Mouse (Mus musculus): Measurements from ENCODE around the gene Tulp2.

Tulp2 gene

GRCm38 (mm10) chr7:45553519-45553918, 71.8 kb downstream of the Tulp2 start:
- no peak for DNase-seq (ENCODE audit: low spot score in 2 of 2)

GRCm38 (mm10) chr7:45553990-45554389, 72.3 kb downstream of the Tulp2 start:
- DNase-seq (ENCODE audit: low spot score in 2 of 2), result no peak

- no peak for DNase-seq (ENCODE audit: low spot score in 2 of 2)
Observed at GRCm38 (mm10) chr7:45554744-45555143, 73.1 kb downstream of the Tulp2 start, which contains the start of gene Hsd17b14. Gene Hsd17b14 (plus strand): TSS chr7:45554893.

- DNase-seq (ENCODE audit: low spot score in 2 of 2), result peak; percentile 71 to 77
Observed at GRCm38 (mm10) chr7:45555787-45556186, 74.1 kb downstream of the Tulp2 start.

GRCm38 (mm10) chr7:45558907-45559306, 77.2 kb downstream of the Tulp2 start:
- DNase-seq (ENCODE audit: low spot score in 2 of 2), result no peak

GRCm38 (mm10) chr7:45560241-45560640, 78.6 kb downstream of the Tulp2 start:
- DNase-seq (ENCODE audit: low spot score in 2 of 2), result no peak

- DNase-seq (ENCODE audit: low spot score in 2 of 2), result peak; percentile 65 to 76
Observed at GRCm38 (mm10) chr7:45560843-45561623, 79.4 kb downstream of the Tulp2 start.

- DNase-seq (ENCODE audit: low spot score in 2 of 2), result no peak
Observed at GRCm38 (mm10) chr7:45561624-45562520, 80.2 kb downstream of the Tulp2 start.

GRCm38 (mm10) chr7:45564811-45565210, 83.1 kb downstream of the Tulp2 start:
- no peak for DNase-seq (ENCODE audit: low spot score in 2 of 2)

- no peak for DNase-seq (ENCODE audit: low spot score in 2 of 2)
Observed at GRCm38 (mm10) chr7:45565446-45565845, 83.8 kb downstream of the Tulp2 start.

- no peak for DNase-seq (ENCODE audit: low spot score in 2 of 2)
Observed at GRCm38 (mm10) chr7:45567112-45567779, 85.6 kb downstream of the Tulp2 start.

- peak; percentile 91 to 92 for DNase-seq (ENCODE audit: low spot score in 2 of 2)
Observed at GRCm38 (mm10) chr7:45567780-45568516, 86.3 kb downstream of the Tulp2 start.

- DNase-seq (ENCODE audit: low spot score in 2 of 2), result no peak
Observed at GRCm38 (mm10) chr7:45568601-45569473, 87.2 kb downstream of the Tulp2 start.

- DNase-seq (ENCODE audit: low spot score in 2 of 2), result peak; percentile 82
Observed at GRCm38 (mm10) chr7:45570103-45570741, 88.5 kb downstream of the Tulp2 start, which contains the start of gene Bcat2. Gene Bcat2 (plus strand): TSS chr7:45570153.

GRCm38 (mm10) chr7:45571966-45572365, 90.3 kb downstream of the Tulp2 start:
- no peak for DNase-seq (ENCODE audit: low spot score in 2 of 2)
